Mouse (Mus musculus): ENCODE results near the gene Vmn2r48.
"Not testable (repeated sequence)": the region's sequence is repeated elsewhere in the genome, so short reads cannot be mapped to it uniquely, and the experiment has no call there.

The Vmn2r48 gene

GRCm38 (mm10) chr7:9953485-9953884, at the start of gene Vmn2r48:
Gene Vmn2r48, minus strand, starts transcription at chr7:9953585.
- not testable (repeated sequence) for DNase-seq (ENCODE audit: low spot score)

GRCm38 (mm10) chr7:9992157-9992556, 38.8 kb upstream of the Vmn2r48 start, which contains the start of gene Vmn2r49:
Gene Vmn2r49, minus strand, starts transcription at chr7:9992257.
- not testable (repeated sequence) for DNase-seq (ENCODE audit: low spot score)
